Mouse (Mus musculus): ENCODE measurements at regions not wholly inside any gene's neighbourhood (a gene's known extent, or its start where the extent isn't known, plus 50 kb on each side); places are given as distances from the start of the nearest gene placed in this dataset.

DNA sequence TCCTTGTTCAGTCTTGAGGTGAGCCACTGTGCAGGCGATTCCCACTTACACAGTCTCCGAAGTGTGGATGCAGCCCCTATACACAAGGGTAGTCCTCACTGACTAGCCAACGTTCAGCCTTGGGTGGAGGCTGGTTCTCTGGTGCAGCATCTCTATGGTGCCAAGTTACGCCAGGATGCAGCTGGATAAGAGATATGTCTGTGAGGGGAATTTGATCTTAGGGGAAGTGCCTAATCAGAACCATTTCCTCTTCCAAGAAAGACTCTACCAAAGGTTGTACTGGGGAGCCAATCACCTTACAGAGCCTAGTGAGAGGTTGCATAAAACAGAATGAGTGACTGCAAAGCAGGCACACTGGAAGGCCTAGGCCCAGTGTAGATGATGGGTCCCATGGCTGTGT is 71.0 kb upstream of the Kcnk2 start:
- H3K4me3 ChIP-seq: no peak overlapping the region
- no peaks in the 10 kb centered on the region for H3K27me3 ChIP-seq (replicated peaks)
- H3K9me3 ChIP-seq: no peaks in the 10 kb centered on the region
- peaks cover 3% of the 10 kb centered on the region for H3K4me1 ChIP-seq
- ATAC-seq (ENCODE audit: extremely low read depth, insufficient number of reproducible peaks, low FRiP score, low TSS enrichment): no peak
- WGBS: 62% methylated on average over 4 of the region's 4 CpGs
- H3K4me2 ChIP-seq: no peak overlapping the region
- no peak overlapping the region for H3K9ac ChIP-seq
- no peak overlapping the region for H3K27ac ChIP-seq (replicated peaks)
- no peaks in the 10 kb centered on the region for H3K36me3 ChIP-seq

DNA sequence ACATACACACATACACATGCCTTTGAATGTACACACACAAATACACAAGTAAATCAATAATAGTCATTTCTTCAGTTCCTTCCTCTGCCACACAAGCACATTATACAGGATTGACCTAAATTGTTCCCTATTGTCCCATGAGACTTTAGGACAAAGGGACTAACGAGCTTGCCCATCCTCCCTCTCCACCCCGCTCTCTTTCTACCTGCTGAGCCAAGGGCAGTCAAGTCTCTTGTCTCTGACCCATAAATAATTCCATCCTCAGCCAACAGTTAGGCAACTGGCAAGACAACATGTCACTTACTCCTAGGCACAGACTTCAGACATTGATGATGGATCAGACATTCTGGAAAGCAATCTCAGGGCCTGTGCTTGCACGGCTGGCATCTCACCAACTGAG is 56.3 kb upstream of the Kcnk2 start:
- no peaks in the 10 kb centered on the region for H3K4me1 ChIP-seq
- no peaks in the 10 kb centered on the region for H3K36me3 ChIP-seq
- H3K27me3 ChIP-seq (replicated peaks): no peaks in the 10 kb centered on the region
- WGBS: 78% methylated on average over 3 of the region's 3 CpGs
- no peak overlapping the region for H3K4me2 ChIP-seq
- no peak overlapping the region for H3K4me3 ChIP-seq
- no peaks in the 10 kb centered on the region for H3K9me3 ChIP-seq
- H3K9ac ChIP-seq: no peak overlapping the region
- no peak overlapping the region for H3K27ac ChIP-seq (replicated peaks)
- no peak for ATAC-seq (ENCODE audit: extremely low read depth, insufficient number of reproducible peaks, low FRiP score, low TSS enrichment)
